Mouse (Mus musculus) heart, embryonic 16.5 days (tissue): ENCODE measurements around the gene Elf2. TPM values are rescaled to one million over a fixed set of nuclear protein-coding genes. Genes with fewer than 3 reads are reported as not detected.

Experiments
- ATAC-seq: fragments of 200-750 bp; cut with Nextera tagmentation; replicated peaks from 2 replicates; pipeline ENCODE4 v1.8.0; 2017; ENCODE audit warnings: moderate number of reproducible peaks; ENCODE audit not compliant: insufficient read depth, low FRiP score; ENCODE audit errors: extremely low read depth
- H3K27ac ChIP-seq: fragments of 300-500 bp; sonication (generic); 2 replicates; pipeline ENCODE4 v1.5.1; 2014; ENCODE audit warnings: mild to moderate bottlenecking, low read length, control low read depth, moderate library complexity
- H3K27me3 ChIP-seq: fragments of 300-500 bp; sonication (generic); 2 replicates; pipeline ENCODE4 v1.6.1; 2014; ENCODE audit warnings: low read length, mixed read lengths; ENCODE audit not compliant: control insufficient read depth, insufficient read depth
- H3K36me3 ChIP-seq: fragments of 300-500 bp; sonication (generic); 2 replicates; pipeline ENCODE4 v1.6.1; 2014; ENCODE audit not compliant: control insufficient read depth, insufficient read depth
- H3K4me1 ChIP-seq: fragments of 300-500 bp; sonication (generic); 2 replicates; pipeline ENCODE4 v1.6.1; 2014; ENCODE audit warnings: low read length, mixed read lengths; ENCODE audit not compliant: control insufficient read depth, insufficient read depth
- H3K4me2 ChIP-seq: fragments of 300-500 bp; sonication (generic); 2 replicates; pipeline ENCODE4 v1.6.1; 2014; ENCODE audit warnings: low read depth, mild to moderate bottlenecking, control low read depth, low read length
- H3K4me3 ChIP-seq: fragments of 300-500 bp; sonication (generic); 2 replicates; pipeline ENCODE4 v1.5.1; 2014; ENCODE audit warnings: mild to moderate bottlenecking, control low read depth, low read length
- H3K9ac ChIP-seq: fragments of 300-500 bp; sonication (generic); 2 replicates; pipeline ENCODE4 v1.6.1; 2014; ENCODE audit warnings: low read length, control low read depth
- H3K9me3 ChIP-seq: fragments of 300-500 bp; sonication (generic); replicated peaks from 2 replicates; pipeline ENCODE4 v1.6.1; 2016; ENCODE audit warnings: low read length; ENCODE audit not compliant: control insufficient read depth
- WGBS: fragments of 180-500 bp; shearing (Covaris S2); extraction: QIAGEN DNeasy Blood & Tissue Kit; methylation state at CpG from one replicate; pipeline ENCODE4 v1.1.7; 2014; 5-methylcytosine and 5-hydroxymethylcytosine counted together
- polyA plus RNA-seq: library from polyadenylated mRNA; unstranded; fragments of >200 nt; fragmentation: Nextera tagmentation; extraction: Ambion mirVana; gene quantifications from 2 replicates; pipeline ENCODE4 v1.2.1, GENCODE M21; 2015

Gene Elf2
- polyA plus RNA-seq, 1 experiment from 2014 or later: 53.4 TPM

DNA sequence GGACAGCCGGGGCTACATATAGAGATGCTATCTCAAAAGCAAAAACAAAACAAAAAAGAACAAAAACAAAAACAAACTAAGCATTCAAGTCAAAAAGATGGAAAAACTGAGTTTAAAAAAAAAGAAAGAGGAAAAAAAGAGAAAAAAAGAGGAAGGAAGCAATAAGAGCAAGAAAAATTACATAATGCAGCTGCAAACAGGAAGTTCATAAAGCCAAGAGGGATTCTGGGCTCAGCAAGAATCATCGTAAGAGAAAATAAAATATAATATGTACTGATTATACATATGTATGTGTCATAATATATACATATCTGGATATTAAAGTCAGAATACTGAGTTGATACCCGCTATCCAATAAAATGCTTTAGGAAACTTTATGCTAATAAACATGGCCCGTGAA is 58.7 kb downstream of the Elf2 start:
- Histone ChIP-seq H3K27me3 (no peaks in the 10 kb centered on the region), H3K27ac (no peak overlapping the region), H3K4me3 (no peak overlapping the region), H3K4me1 (peaks cover 10% of the 10 kb centered on the region), H3K4me2 (no peak overlapping the region), H3K36me3 (peaks cover 4% of the 10 kb centered on the region), H3K9ac (no peak overlapping the region), H3K9me3 (no peaks in the 10 kb centered on the region)
- ATAC-seq: no peak
- 88% methylated on average over 4 of the region's 4 CpGs for WGBS

DNA sequence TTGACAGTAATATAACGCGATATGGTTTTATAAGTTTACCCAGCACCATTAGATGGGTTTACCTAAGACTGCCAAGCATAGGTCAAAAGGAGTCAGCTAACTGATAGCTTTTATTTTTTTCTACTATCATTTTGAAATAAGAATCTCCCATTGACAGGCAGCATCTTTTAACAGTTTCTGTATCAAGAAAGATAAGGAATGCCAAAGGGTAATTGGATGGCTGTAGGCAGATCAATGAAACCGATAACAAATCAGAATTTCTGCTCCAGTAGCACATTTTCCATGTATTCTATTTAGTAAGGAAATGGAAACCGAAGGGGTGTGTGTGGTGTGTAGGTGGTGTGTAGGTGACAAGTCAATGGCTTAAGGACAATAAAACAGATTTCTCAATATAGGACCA is 62.0 kb downstream of the Elf2 start:
- H3K9me3 ChIP-seq: no peaks in the 10 kb centered on the region
- H3K4me1 ChIP-seq: peaks cover 11% of the 10 kb centered on the region
- no peak overlapping the region for H3K9ac ChIP-seq
- H3K27me3 ChIP-seq: no peaks in the 10 kb centered on the region
- H3K4me2 ChIP-seq: no peak overlapping the region
- H3K36me3 ChIP-seq: no peaks in the 10 kb centered on the region
- no peak overlapping the region for H3K4me3 ChIP-seq
- no peak overlapping the region for H3K27ac ChIP-seq
- 64% methylated on average over 4 of the region's 4 CpGs for WGBS
- ATAC-seq: no peak

DNA sequence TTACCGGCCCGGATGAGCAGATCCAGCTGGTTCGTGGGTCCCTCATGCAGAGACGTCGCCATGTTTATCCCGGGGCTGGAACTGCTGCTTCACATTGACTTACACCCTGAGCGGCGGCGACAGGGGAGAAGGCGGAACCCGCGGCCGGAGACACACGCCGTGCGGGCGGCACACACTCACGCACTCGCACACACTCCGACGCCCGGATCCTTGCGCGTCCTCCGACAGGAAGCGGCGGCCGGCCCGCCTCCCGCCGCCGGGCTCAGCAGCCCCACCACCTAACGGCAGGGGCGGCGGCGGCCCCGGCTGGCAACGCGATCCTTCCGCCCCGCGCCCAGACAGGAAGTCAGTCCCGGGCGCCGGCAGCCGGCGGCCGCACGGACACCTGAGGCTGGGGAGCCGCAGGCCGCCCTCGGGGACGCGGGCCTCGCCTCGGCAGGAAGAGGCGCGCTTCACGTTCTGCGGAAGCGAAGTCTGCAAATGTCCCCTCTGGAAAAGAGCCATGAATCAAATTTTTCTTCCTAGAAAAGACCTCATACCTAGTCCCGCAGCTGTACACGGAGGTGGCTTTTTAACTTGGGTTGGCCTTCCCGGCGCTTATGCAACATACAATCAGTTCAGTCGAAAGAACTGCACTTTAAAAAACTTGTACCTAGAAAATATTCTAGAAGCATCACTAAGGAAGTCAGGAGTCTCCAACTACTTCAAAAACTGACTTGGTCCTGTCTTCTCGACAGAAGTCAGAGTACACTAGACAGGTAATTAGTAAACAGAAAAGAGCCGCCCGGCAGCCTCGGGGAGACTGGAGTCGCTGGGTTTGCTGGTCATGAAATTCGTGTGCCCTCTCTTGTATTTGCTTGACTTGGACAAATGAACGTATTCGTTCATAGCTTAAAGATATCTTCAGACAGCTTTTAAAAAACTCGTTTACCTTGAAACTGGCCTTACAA is 63.0 kb downstream of the Elf2 start:
- H3K4me2 ChIP-seq: peak overlapping the region; percentile 76
- WGBS: 1% methylated on average over 71 of the region's 75 CpGs
- H3K27me3 ChIP-seq: no peaks in the 10 kb centered on the region
- H3K4me3 ChIP-seq: peak overlapping the region; percentile 92
- peak; percentile 62 for ATAC-seq
- H3K9me3 ChIP-seq: no peaks in the 10 kb centered on the region
- peaks cover 11% of the 10 kb centered on the region for H3K4me1 ChIP-seq
- H3K9ac ChIP-seq: peak overlapping the region; percentile 100
- no peaks in the 10 kb centered on the region for H3K36me3 ChIP-seq
- H3K27ac ChIP-seq: peak overlapping the region; percentile 100

DNA sequence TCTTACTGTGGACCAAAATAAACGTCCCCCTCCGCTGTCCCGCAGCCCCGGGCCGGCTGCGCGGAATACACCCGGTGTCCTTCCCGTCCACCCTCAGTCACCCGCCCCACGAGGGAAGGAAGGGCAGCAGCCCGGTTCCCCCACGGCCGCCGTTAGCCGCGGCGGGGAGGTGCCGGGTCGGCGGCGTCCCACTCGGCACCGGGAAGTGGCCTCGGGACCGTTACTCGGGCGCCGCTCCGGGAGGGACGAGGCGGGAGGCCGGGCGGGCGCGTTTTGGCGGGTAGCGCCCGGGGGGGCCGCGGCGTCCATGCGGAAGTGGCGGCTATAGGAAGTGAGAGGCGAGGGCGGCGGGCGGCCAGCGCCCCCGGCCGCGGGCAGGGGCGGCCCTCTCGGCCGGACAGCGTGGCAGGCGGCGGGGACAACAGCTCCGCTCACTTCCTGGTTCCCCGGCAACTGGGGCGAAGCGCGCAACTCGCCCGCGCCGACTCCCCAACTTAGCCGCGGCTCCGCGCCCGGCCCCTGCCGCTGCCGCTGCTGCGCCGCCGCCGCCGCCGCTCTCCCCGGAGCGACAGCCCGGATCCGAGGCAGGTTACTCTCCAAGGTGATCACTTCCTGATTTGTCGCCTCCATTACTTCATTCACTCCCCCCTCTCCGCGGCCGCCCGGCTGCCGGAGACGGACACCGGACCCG is 63.9 kb downstream of the Elf2 start:
- H3K4me2 ChIP-seq: peak overlapping the region; percentile 76
- no peaks in the 10 kb centered on the region for H3K9me3 ChIP-seq
- peak overlapping the region; percentile 100 for H3K27ac ChIP-seq
- H3K9ac ChIP-seq: peak overlapping the region; percentile 100
- no peaks in the 10 kb centered on the region for H3K36me3 ChIP-seq
- under 1% methylated on average over 76 of the region's 93 CpGs for WGBS
- ATAC-seq: peak; percentile 52
- peak overlapping the region; percentile 92 for H3K4me3 ChIP-seq
- H3K27me3 ChIP-seq: no peaks in the 10 kb centered on the region
- H3K4me1 ChIP-seq: peaks cover 11% of the 10 kb centered on the region

DNA sequence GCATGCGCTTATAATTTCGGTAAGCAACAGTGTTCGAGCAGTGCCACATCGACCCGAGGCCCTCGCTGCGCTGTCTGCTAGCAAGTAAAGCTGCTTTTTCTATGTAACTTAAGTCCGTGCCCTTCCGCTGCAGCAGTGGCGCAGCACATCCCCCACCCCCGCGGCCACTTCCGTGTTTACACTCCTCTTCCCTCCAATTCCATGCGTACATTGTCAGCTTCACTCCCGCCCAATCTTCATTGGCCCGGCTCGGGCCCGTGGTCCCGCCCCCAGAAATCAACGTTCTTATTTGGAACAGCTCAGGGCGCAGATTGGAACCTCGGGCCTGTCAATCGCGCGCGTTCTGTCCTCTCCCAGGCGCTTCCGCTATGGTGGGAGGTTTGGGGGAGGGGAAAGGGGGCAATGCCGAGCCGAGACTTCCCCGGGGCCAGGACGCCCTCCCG is 64.5 kb downstream of the Elf2 start:
- peak overlapping the region; percentile 92 for H3K4me3 ChIP-seq
- H3K27me3 ChIP-seq: no peaks in the 10 kb centered on the region
- 0% methylated on average over 33 of the region's 33 CpGs for WGBS
- no peaks in the 10 kb centered on the region for H3K36me3 ChIP-seq
- peak overlapping the region; percentile 100 for H3K27ac ChIP-seq
- ATAC-seq: peak; percentile 97
- H3K9ac ChIP-seq: peak overlapping the region; percentile 100
- peak overlapping the region; percentile 76 for H3K4me2 ChIP-seq
- H3K9me3 ChIP-seq: no peaks in the 10 kb centered on the region
- H3K4me1 ChIP-seq: peaks cover 14% of the 10 kb centered on the region

DNA sequence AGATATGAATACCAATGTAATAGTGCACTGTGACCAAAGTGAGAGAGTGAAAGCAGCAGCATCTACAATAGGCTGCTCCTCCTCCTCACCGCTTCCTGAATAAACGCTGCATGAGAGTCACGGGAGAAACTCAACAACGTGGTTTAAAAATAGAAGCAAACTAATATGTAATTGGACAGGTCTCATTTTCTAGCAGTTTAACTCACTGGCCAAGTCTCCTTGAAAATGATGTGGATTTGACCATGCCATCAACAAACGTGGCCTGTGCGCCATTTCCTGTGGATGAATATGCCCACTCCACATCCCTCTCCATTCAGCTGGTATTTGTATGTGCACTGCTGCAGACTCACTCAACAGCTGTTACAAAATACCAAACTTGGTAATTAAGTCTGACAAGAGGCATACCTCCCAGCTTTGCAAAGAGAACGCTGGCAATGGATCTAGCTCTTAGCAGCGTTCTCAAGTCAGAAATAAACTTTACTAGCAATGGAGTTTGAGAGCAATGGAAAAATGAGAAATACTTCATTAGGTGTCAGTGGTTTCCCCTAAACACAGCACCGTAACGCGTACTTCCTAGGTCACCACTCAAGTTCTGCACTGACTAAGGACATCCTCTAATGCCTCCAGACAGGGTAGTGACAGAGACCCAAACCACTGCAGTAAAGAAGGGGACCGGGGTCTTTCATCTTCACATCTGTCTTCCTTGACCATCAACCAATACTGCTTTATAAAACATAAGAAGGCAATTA is 70.2 kb downstream of the Elf2 start:
- peak overlapping the region; percentile 1 for H3K4me3 ChIP-seq
- H3K27me3 ChIP-seq: no peaks in the 10 kb centered on the region
- H3K4me1 ChIP-seq: peaks cover 27% of the 10 kb centered on the region
- peak overlapping the region; percentile 32 for H3K4me2 ChIP-seq
- 36% methylated on average over 12 of the region's 12 CpGs for WGBS
- peak overlapping the region; percentile 81 for H3K27ac ChIP-seq
- peak overlapping the region; percentile 47; the same call in 1 of the 2 replicates for H3K9ac ChIP-seq
- peaks cover 10% of the 10 kb centered on the region for H3K36me3 ChIP-seq
- no peaks in the 10 kb centered on the region for H3K9me3 ChIP-seq
- peak; percentile 77 for ATAC-seq

DNA sequence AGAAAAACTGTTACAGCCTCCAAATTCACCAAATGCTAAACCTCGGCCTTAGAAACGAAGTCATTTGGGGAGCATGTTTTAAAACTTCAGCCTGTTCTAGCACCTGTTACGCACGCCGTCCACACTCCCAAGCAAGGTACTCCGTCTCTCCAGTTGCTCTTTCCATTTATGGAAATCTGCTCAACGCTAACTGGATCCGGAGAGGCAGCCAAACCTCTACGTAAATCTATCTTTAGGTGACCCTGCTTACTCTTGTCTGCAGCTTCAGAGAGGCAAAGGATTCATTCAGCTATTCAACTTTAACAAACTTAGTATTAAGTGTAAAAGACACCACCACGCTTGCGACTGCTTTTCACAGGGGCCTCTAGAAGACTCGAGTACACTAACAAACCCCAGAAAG is 72.0 kb downstream of the Elf2 start:
- Histone ChIP-seq H3K4me2 (peak overlapping the region; percentile 60), H3K9ac (peak overlapping the region; percentile 74), H3K4me1 (peaks cover 21% of the 10 kb centered on the region), H3K27me3 (no peaks in the 10 kb centered on the region), H3K4me3 (peak overlapping the region; percentile 32), H3K27ac (peak overlapping the region; percentile 99), H3K36me3 (peaks cover 27% of the 10 kb centered on the region), H3K9me3 (no peaks in the 10 kb centered on the region)
- 43% methylated on average over 12 of the region's 12 CpGs for WGBS
- ATAC-seq: peak; percentile 83

DNA sequence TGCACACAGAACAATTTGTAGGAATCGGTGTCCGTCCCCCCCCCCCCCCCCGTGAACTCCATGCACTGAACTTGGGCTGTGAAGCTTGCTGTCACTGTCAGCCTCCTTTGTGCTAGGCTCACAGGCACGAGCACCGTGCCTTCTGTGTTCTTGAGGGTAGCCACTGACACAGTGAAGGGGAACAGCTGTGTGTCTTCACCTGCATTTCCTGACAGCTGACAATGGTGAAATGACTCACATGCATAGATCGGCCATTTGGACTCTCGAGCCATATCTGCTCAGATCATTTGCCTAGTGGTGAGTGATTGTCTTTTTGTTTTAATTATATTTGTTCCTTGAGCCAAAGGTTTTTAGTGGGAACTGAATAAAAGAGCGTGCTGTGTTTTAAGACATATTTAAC is 77.5 kb downstream of the Elf2 start:
- H3K27ac ChIP-seq: no peak overlapping the region
- H3K36me3 ChIP-seq: peaks cover 62% of the 10 kb centered on the region
- 69% methylated on average over 8 of the region's 8 CpGs for WGBS
- no peaks in the 10 kb centered on the region for H3K27me3 ChIP-seq
- no peak overlapping the region for H3K4me2 ChIP-seq
- no peaks in the 10 kb centered on the region for H3K9me3 ChIP-seq
- no peak for ATAC-seq
- H3K4me1 ChIP-seq: peaks cover 7% of the 10 kb centered on the region
- no peak overlapping the region for H3K4me3 ChIP-seq
- no peak overlapping the region for H3K9ac ChIP-seq
